Mouse (Mus musculus) C2C12 (cell line): ENCODE measurements around the gene Fam205c. TPM values are rescaled to one million over a fixed set of nuclear protein-coding genes. Genes with fewer than 3 reads are reported as not detected.
"Not testable (repeated sequence)": the region's sequence is repeated elsewhere in the genome, so short reads cannot be mapped to it uniquely, and the experiment has no call there.

Source experiments
- H3K27me3 ChIP-seq: one replicate; pipeline ENCODE4 v1.6.1; 2011; ENCODE audit not compliant: control insufficient read depth, insufficient read depth, insufficient read length
- H3K36me3 ChIP-seq: one replicate; pipeline ENCODE4 v1.6.1; 2011; ENCODE audit not compliant: control insufficient read depth, insufficient read depth
- H3K4me3 ChIP-seq: one replicate; pipeline ENCODE4 v1.5.1; 2011; ENCODE audit warnings: mild to moderate bottlenecking, control low read depth; ENCODE audit not compliant: poor library complexity, insufficient read depth, severe bottlenecking
- H3K79me2 ChIP-seq: one replicate; pipeline ENCODE4 v1.6.1; 2011; ENCODE audit not compliant: control insufficient read depth, insufficient read depth
- H3K79me3 ChIP-seq: one replicate; pipeline ENCODE4 v1.6.1; 2011; ENCODE audit warnings: low read depth, control low read depth
- H3ac ChIP-seq: one replicate; pipeline ENCODE3; 2011; ENCODE audit warnings: low read depth; ENCODE audit not compliant: control insufficient read depth, insufficient read length
- CEBPB ChIP-seq: IDR thresholded peaks from one replicate; pipeline ENCODE4 v1.6.1; 2011; ENCODE audit warnings: low read depth, mild to moderate bottlenecking, control low read depth, moderate library complexity
- CTCF ChIP-seq: IDR thresholded peaks from one replicate; pipeline ENCODE4 v1.5.1; 2011; ENCODE audit not compliant: control insufficient read depth, insufficient read depth, insufficient read length
- FOSL1 ChIP-seq: IDR thresholded peaks from one replicate; pipeline ENCODE4 v1.8.0; 2011; ENCODE audit warnings: mild to moderate bottlenecking, low read length; ENCODE audit not compliant: poor library complexity, insufficient read depth, severe bottlenecking
- MAX ChIP-seq: IDR thresholded peaks from one replicate; pipeline ENCODE4 v1.6.1; 2011; ENCODE audit warnings: mild to moderate bottlenecking, control low read depth
- MYOD1 ChIP-seq: IDR thresholded peaks from one replicate; pipeline ENCODE4 v1.6.1; 2011; ENCODE audit warnings: low read depth; ENCODE audit not compliant: control insufficient read depth, insufficient read length
- MYOG ChIP-seq: IDR thresholded peaks from one replicate; pipeline ENCODE4 v1.6.1; 2011; ENCODE audit not compliant: control insufficient read depth, insufficient read length; ENCODE audit errors: extremely low read depth
- USF1 ChIP-seq: IDR thresholded peaks from one replicate; pipeline ENCODE4 v1.6.1; 2011; ENCODE audit warnings: low read depth, mild to moderate bottlenecking, control low read depth, moderate library complexity
- polyA plus RNA-seq: library from polyadenylated mRNA; unstranded; fragments of >200 nt; fragmentation: generic; extraction: Trizol; gene quantifications from one replicate; pipeline ENCODE4 v1.2.1, GENCODE M21; 2012; ENCODE audit warnings: missing spikeins

Fam205c gene
- polyA plus RNA-seq, 1 experiment = not detected

DNA sequence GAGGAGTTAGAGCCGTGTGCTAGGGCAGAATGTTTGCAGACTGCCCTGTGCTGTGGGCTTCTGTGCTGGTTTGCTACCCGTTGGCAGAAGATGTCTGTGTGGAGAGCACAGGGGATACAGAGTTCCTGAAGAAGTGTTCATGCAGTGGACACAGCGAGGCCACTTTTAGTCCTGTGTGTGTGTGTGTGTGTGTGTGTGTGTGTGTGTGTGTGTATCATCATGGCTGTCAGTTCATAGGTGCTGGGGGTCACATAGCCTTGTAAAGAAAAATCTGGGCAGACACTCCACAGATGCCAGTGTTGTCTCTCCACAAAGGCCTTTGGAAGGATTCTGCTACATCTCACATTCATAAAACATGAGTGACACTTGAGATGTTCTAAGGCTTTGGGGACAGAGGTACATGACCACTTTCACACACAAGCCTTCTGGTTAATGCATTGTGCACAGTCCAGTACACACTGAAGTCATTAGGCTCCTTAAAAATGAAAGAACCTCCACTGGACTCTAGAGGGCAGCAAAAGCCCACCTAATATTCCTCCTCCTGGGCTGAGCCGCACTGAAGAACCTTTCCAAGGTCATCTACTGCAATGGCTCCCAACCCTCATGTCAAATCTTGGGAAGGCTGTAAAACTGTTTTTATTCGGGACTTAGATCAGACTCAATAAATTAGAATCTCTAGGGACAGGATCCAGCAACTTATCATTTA is 2.7 kb upstream of the Fam205c start:
- no peak overlapping the region for H3ac ChIP-seq
- H3K27me3 ChIP-seq = peaks cover 40% of the 10 kb centered on the region
- H3K4me3 ChIP-seq = no peak overlapping the region
- H3K79me3 ChIP-seq = no peaks in the 10 kb centered on the region
- H3K79me2 ChIP-seq = no peaks in the 10 kb centered on the region
- TF ChIP-seq CTCF = no peak
- no peak for TF ChIP-seq MYOD1
- TF ChIP-seq FOSL1 = no peak
- no peak for TF ChIP-seq MAX
- TF ChIP-seq CEBPB = no peak
- TF ChIP-seq USF1 = no peak
- TF ChIP-seq MYOG = no peak
- H3K36me3 ChIP-seq = no peaks in the 10 kb centered on the region

DNA sequence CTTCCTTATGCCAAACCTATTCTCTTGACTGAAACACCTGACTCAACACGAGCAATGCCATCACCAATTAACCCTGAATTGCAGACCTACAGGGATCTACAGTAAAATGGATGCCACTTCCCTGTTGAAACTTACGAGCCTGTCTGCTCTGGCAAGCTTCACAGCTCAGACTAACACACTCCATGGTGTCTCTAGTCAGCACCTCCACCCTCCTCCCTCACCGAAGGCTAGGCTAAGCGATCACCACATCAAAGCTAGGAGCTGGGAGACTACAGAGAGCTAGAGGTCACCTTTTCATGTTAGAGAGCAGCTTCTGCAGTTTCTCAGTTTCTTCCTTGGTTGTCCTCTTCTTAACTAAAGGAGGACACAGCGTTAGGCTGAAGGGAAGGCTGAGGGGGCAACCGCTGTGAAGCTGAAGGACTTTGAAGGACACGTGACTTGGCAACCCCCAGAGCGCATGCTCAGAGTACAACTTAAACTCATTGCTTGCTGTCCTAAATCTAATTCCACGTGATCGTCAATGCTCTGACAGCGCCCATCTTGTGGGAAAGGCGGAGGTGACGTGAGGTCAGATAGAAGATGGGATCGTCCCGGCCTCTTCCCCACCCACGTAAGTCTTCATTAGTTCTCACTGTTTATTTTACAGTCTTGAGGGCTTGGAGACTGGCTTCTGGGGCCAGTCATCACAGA is 1.1 kb downstream of the Fam205c start:
- no peak overlapping the region for H3K4me3 ChIP-seq
- TF ChIP-seq FOSL1 = no peak
- TF ChIP-seq MYOD1 = no peak
- TF ChIP-seq MYOG = no peak
- TF ChIP-seq MAX = no peak
- TF ChIP-seq CTCF = no peak
- TF ChIP-seq USF1 = no peak
- no peak for TF ChIP-seq CEBPB
- no peaks in the 10 kb centered on the region for H3K79me3 ChIP-seq
- peaks cover 41% of the 10 kb centered on the region for H3K27me3 ChIP-seq
- no peaks in the 10 kb centered on the region for H3K36me3 ChIP-seq
- no peaks in the 10 kb centered on the region for H3K79me2 ChIP-seq
- no peak overlapping the region for H3ac ChIP-seq

DNA sequence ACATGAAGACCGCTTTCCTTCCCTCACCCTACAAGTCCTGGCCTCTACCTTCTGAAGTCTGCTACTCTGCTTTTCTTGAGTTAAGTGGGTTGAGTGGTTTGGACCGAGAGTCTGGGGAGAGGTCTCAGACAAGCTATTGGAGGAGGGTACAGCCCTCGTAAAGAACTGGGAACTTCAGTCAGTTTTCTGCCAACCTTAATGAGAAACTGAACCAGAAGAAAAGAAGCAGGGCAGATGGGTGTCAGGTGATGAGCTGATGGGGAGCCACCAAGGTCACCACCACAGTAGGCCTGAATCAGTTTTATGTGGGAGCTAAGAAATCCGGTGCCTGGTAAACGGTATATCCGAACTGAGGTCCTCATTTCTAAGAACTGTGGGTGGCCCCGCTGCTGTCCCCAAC is 1.9 kb downstream of the Fam205c start:
- Histone ChIP-seq H3K27me3 (peaks cover 41% of the 10 kb centered on the region), H3K79me3 (no peaks in the 10 kb centered on the region), H3ac (no peak overlapping the region), H3K79me2 (no peaks in the 10 kb centered on the region), H3K36me3 (no peaks in the 10 kb centered on the region), H3K4me3 (no peak overlapping the region)
- no peak for TF ChIP-seq CEBPB
- TF ChIP-seq USF1 = no peak
- no peak for TF ChIP-seq CTCF
- no peak for TF ChIP-seq MAX
- TF ChIP-seq MYOG = no peak
- no peak for TF ChIP-seq FOSL1
- TF ChIP-seq MYOD1 = no peak

DNA sequence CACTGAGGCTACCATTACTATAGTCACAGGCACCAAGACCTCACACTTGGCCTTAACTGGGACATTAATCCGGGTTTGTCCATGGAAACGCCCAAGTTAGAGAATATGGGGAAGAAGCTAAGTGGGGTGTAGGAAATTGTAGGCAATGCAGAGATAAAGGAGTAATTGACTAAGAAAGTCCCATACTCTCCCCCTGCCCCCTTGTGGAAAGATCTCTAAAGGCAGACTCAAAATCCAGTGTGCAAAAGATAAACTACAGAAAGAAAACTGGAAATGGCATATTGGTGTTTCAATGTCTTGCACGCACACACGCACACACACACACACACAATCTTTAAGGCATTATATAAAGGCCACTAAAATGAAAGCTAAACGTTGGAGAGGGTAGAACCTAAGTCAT is 3.3 kb downstream of the Fam205c start:
- Histone ChIP-seq H3ac (no peak overlapping the region), H3K79me3 (no peaks in the 10 kb centered on the region), H3K4me3 (no peak overlapping the region), H3K27me3 (peaks cover 37% of the 10 kb centered on the region), H3K79me2 (no peaks in the 10 kb centered on the region), H3K36me3 (no peaks in the 10 kb centered on the region)
- TF ChIP-seq CEBPB (no peak), MYOD1 (no peak), USF1 (no peak), FOSL1 (no peak), MYOG (no peak), CTCF (no peak), MAX (no peak)

DNA sequence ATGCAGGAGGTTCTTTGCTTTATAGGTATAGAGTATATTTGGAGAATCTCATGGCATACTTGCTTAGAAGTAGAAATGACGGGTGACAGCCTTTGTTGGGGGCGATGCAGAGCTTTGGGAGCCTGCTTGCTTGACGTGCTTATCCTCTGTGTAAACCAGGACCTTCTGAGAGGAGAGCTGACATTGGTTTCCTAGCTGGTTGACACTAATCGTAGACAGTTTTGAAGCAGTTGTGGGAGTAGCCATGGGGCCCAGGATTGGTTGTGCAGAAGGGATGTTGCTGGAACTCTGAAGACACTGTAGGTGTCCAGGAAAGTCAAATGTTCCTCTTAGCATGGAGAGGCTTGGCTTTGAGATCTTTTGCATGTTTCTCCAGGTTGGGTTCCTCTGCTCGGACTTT is 5.8 kb downstream of the Fam205c start:
- peaks cover 28% of the 10 kb centered on the region for H3K27me3 ChIP-seq
- H3K4me3 ChIP-seq = no peak overlapping the region
- no peak overlapping the region for H3ac ChIP-seq
- TF ChIP-seq MAX (no peak), FOSL1 (no peak), MYOG (no peak), MYOD1 (no peak), CTCF (no peak), CEBPB (no peak), USF1 (no peak)
- H3K36me3 ChIP-seq = no peaks in the 10 kb centered on the region
- no peaks in the 10 kb centered on the region for H3K79me3 ChIP-seq
- no peaks in the 10 kb centered on the region for H3K79me2 ChIP-seq

DNA sequence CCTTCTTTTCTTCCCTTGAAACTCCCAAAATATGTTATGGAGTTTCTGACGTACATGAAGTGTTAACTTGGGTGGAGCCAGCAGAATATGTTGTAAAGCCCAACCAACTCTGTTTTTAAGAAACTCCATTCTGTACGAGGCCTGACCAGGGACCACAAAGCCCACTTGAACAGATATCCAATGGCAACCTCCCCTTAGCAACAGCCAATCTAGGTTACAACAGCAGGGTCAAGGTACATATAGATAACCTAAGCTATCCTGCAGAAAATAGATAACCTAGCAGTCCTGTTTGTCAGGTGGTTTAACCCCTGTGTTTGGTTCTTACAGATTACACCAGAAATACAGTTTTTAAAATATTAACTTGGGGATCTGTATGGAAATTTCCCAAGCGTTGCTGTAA is 6.6 kb downstream of the Fam205c start:
- no peak for TF ChIP-seq USF1
- no peak for TF ChIP-seq MAX
- TF ChIP-seq MYOG = no peak
- no peak for TF ChIP-seq MYOD1
- no peak for TF ChIP-seq CTCF
- no peak for TF ChIP-seq FOSL1
- TF ChIP-seq CEBPB = no peak
- no peak overlapping the region for H3K4me3 ChIP-seq

DNA sequence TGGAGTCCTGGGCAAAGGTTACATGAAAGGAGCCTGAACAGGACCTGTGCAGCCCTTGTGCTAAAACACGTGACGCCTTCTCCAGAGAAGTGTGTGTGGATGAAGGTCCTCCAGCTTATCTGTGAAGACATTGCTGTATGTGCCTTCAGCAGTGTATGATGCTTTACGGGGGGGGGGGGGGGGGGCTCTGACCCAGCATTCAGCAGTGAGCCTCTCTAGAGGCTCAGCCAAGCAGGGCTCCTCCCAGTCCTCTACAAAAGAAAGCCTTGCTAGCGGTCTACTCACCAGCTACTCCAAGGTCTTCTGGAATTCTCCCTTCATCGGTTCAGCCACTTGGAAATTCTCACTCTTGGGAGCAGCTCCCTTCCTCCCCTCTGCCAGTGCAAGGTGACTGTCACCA is 10.5 kb downstream of the Fam205c start:
- not testable (repeated sequence) for H3K79me2 ChIP-seq, H3K27me3 ChIP-seq

More for the DNA sequence above, 6.6 kb downstream of the Fam205c start:
- Histone ChIP-seq H3K79me2 (no peaks in the 10 kb centered on the region), H3ac (no peak overlapping the region), H3K36me3 (no peaks in the 10 kb centered on the region), H3K27me3 (peaks cover 23% of the 10 kb centered on the region), H3K79me3 (no peaks in the 10 kb centered on the region)

DNA sequence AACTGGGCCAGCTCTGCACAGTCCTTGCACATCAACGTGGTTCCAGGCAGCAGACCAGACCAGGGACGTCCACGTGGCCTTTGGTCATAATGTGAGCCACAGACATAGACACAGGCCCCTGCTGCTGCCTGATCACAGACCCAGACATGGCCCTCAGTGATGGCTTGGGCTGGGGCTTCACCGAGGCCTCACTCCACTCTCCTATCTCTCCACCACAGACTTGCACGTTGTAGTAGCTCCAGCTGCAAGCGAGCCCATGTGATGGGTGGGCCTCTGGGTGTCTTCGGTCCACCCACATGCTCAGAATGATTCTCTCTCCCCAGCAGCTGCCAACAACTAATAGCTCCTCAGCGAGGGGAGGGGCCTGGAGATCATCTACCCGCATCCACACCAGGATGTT is 13.6 kb downstream of the Fam205c start:
- H3K79me3 ChIP-seq, H3ac ChIP-seq, H3K79me2 ChIP-seq, H3K36me3 ChIP-seq, H3K27me3 ChIP-seq, H3K4me3 ChIP-seq: not testable (repeated sequence)

More for the DNA sequence above, 10.5 kb downstream of the Fam205c start:
- not testable (repeated sequence) for H3K36me3 ChIP-seq, H3K79me3 ChIP-seq, H3K4me3 ChIP-seq, H3ac ChIP-seq
